Mouse (Mus musculus) embryonic facial prominence, embryonic 15.5 days (tissue): ENCODE data around the gene Cxcl13. TPM values are rescaled to one million over a fixed set of nuclear protein-coding genes. Genes with fewer than 3 reads are reported as not detected.

Source experiments
- ATAC-seq: fragments of 200-750 bp; cut with Nextera tagmentation; 2 replicates; pipeline ENCODE4 v1.8.0; 2017; ENCODE audit warnings: low read depth, moderate TSS enrichment; ENCODE audit not compliant: insufficient number of reproducible peaks, low FRiP score, low TSS enrichment
- H3K27ac ChIP-seq: fragments of 300-500 bp; sonication (generic); replicated peaks from 2 replicates; pipeline ENCODE4 v1.5.1; 2015; ENCODE audit warnings: mild to moderate bottlenecking, inconsistent platforms
- H3K27me3 ChIP-seq: fragments of 300-500 bp; sonication (generic); 2 replicates; pipeline ENCODE4 v1.6.1; 2015; ENCODE audit warnings: inconsistent platforms
- H3K36me3 ChIP-seq: fragments of 300-500 bp; sonication (generic); 2 replicates; pipeline ENCODE4 v1.6.1; 2015; ENCODE audit warnings: mild to moderate bottlenecking, inconsistent platforms
- H3K4me1 ChIP-seq: fragments of 300-500 bp; sonication (generic); 2 replicates; pipeline ENCODE4 v1.6.1; 2015; ENCODE audit warnings: inconsistent platforms
- H3K4me2 ChIP-seq: fragments of 300-500 bp; sonication (generic); replicated peaks from 2 replicates; pipeline ENCODE4 v1.6.1; 2015; ENCODE audit warnings: mild to moderate bottlenecking, inconsistent platforms
- H3K4me3 ChIP-seq: fragments of 300-500 bp; sonication (generic); replicated peaks from 2 replicates; pipeline ENCODE4 v1.5.1; 2015; ENCODE audit warnings: mild to moderate bottlenecking, inconsistent platforms
- H3K9ac ChIP-seq: fragments of 300-500 bp; sonication (generic); 2 replicates; pipeline ENCODE4 v1.6.1; 2015; ENCODE audit warnings: inconsistent platforms
- H3K9me3 ChIP-seq: fragments of 300-500 bp; sonication (generic); replicated peaks from 2 replicates; pipeline ENCODE4 v1.6.1; 2016; ENCODE audit warnings: inconsistent platforms
- WGBS: fragments of 180-500 bp; shearing (Covaris S2); methylation state at CpG from one replicate; pipeline ENCODE4 v1.1.7; 2015; 5-methylcytosine and 5-hydroxymethylcytosine counted together
- polyA plus RNA-seq: library from polyadenylated mRNA; unstranded; fragments of >200 nt; fragmentation: Nextera tagmentation; extraction: Ambion mirVana; gene quantifications from 2 replicates; pipeline ENCODE4 v1.2.1, GENCODE M21; 2015

Cxcl13 gene
- polyA plus RNA-seq, 1 experiment from 2014 or later: 4.9 TPM

DNA sequence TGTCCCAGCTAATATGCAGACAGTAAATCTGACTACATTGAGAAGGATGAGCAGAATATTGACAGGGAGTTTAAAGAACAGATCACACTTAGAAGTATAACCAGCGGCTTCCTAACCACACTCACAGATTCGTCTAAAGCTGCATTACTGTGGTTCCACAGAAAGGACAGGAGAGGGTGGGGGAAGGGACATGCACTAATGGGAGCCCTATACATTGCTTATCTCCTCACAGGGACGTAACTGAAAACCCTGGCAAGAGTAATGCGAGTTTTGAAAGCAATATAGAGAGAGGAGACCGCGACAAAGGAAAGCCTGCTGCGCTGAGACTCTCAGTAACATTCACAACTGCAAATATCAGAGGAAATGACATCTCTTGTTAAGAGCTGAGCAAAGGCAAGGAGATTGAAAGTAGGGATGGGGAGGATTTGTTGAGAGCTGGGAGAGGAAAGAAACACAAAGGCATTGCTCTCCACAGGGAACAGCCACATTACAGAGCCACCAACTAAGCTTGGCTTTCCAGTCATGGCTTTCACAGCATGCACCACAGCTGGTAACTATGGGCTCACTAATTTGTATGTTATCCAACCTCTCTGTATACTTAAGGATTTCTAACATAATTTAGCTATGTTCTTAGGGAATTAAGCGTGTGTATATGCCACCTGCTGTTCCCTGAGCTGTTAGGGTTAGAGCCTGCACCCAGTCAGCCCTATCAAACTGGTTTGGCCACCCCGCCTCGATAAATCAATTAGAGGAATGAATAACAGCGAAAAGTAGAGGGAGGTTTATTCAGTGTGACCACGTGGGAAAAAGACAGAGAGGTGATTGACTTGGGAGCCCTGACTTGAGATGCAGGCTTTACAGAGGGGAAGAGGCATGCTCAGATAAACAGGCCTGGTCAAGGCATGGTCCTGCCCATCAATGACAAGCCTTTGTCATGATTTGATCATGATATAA is 34.9 kb downstream of the Cxcl13 start:
- no peak for ATAC-seq
- no peaks in the 10 kb centered on the region for H3K4me1 ChIP-seq
- no peak overlapping the region for H3K9ac ChIP-seq
- 13% methylated on average over 12 of the region's 12 CpGs for WGBS
- no peaks in the 10 kb centered on the region for H3K36me3 ChIP-seq
- no peaks in the 10 kb centered on the region for H3K27me3 ChIP-seq
- no peak overlapping the region for H3K4me3 ChIP-seq
- H3K9me3 ChIP-seq: no peaks in the 10 kb centered on the region
- no peak overlapping the region for H3K4me2 ChIP-seq
- H3K27ac ChIP-seq: no peak overlapping the region

DNA sequence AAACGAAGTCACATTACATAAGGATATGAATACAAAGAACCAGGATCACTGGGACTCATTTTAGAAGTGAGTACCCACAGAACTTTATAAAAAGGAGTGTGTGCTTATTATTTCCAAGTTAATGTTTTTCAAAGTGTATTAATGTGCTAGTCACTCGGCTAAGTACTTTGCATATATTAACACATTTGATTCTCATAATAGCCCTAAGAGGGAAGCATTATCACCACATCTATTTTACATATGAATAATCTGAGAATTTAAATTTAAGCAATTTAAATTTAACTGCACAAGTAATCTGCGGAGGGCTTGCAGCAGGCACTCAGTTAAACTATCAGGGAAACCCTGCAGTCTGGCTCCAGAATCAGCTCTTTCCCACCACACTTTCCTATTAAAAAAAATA is 40.5 kb downstream of the Cxcl13 start:
- Histone ChIP-seq H3K4me1 (no peaks in the 10 kb centered on the region), H3K27me3 (no peaks in the 10 kb centered on the region), H3K36me3 (no peaks in the 10 kb centered on the region), H3K9ac (no peak overlapping the region), H3K4me2 (no peak overlapping the region), H3K4me3 (no peak overlapping the region), H3K9me3 (no peaks in the 10 kb centered on the region), H3K27ac (no peak overlapping the region)
- no peak for ATAC-seq
- 81% methylated on average over 3 of the region's 3 CpGs for WGBS

GRCm38 (mm10) chr5:96003348-96003747 is 46.6 kb downstream of the Cxcl13 start:
- no peak overlapping the region for H3K9ac ChIP-seq
- H3K4me2 ChIP-seq: no peak overlapping the region
- no peaks in the 10 kb centered on the region for H3K27me3 ChIP-seq
- no peaks in the 10 kb centered on the region for H3K9me3 ChIP-seq
- H3K36me3 ChIP-seq: no peaks in the 10 kb centered on the region
- no peaks in the 10 kb centered on the region for H3K4me1 ChIP-seq
- no peak overlapping the region for H3K4me3 ChIP-seq
- no peak overlapping the region for H3K27ac ChIP-seq
- ATAC-seq: no peak

- Histone ChIP-seq H3K36me3 (no peaks in the 10 kb centered on the region), H3K9me3 (no peaks in the 10 kb centered on the region), H3K4me1 (no peaks in the 10 kb centered on the region), H3K4me2 (no peak overlapping the region), H3K27me3 (no peaks in the 10 kb centered on the region), H3K4me3 (no peak overlapping the region), H3K9ac (no peak overlapping the region), H3K27ac (no peak overlapping the region)
- ATAC-seq: no peak
- 63% methylated on average over 7 of the region's 7 CpGs for WGBS
These were observed 51.6 kb downstream of the Cxcl13 start for GRCm38 (mm10) chr5:96008274-96008842.

GRCm38 (mm10) chr5:96009076-96009475 is 52.3 kb downstream of the Cxcl13 start:
- H3K36me3 ChIP-seq: no peaks in the 10 kb centered on the region
- WGBS: 87% methylated on average over 1 of the region's 1 CpGs
- no peak overlapping the region for H3K4me3 ChIP-seq
- H3K4me2 ChIP-seq: no peak overlapping the region
- no peak overlapping the region for H3K27ac ChIP-seq
- H3K9ac ChIP-seq: no peak overlapping the region
- no peaks in the 10 kb centered on the region for H3K4me1 ChIP-seq
- no peaks in the 10 kb centered on the region for H3K9me3 ChIP-seq
- no peaks in the 10 kb centered on the region for H3K27me3 ChIP-seq
- no peak for ATAC-seq

Other genes with a start within 250 kb of the Cxcl13 start
- not detected in 2 replicates for gene Gm7978, start 220.8 kb upstream of the Cxcl13 start, polyA plus RNA-seq
- not detected in 2 replicates for gene Gm7982, start 214.9 kb upstream of the Cxcl13 start, polyA plus RNA-seq
- not detected in 2 replicates for gene E330014E10Rik, start 181.0 kb upstream of the Cxcl13 start, polyA plus RNA-seq
- gene Cnot6l, start 207.2 kb downstream of the Cxcl13 start, polyA plus RNA-seq: 21.3 and 27.4 TPM in 2 replicates